Mouse (Mus musculus) mouse embryonic stem cell (cell line): ENCODE measurements around the gene Atp8a1.

Source experiments
- in situ Hi-C, 2 experiments: fragments of 300-500 bp; cut with MboI; formaldehyde crosslinking; loops; 1 replicate in 1 of 2; 3 replicates in 1 of 2; pipeline ENCODE4 v1.14.3; 2019 to 2020; ENCODE audit warnings: low sequenced_read_pairs in 2 of 2, low pct_unique_long_range_greater_than_20kb in 1 of 2, mixed read lengths in 1 of 2; ENCODE audit not compliant: unreplicated experiment in 1 of 2

The Atp8a1 gene

GRCm38 (mm10) chr5:67726810-67727209 lies 120.4 kb downstream of the Atp8a1 start:
- in situ Hi-C loops = loop anchor here (10.0 kb wide), 1 partner anchor 192 kb away; no protein-coding TSS in a partner anchor

DNA sequence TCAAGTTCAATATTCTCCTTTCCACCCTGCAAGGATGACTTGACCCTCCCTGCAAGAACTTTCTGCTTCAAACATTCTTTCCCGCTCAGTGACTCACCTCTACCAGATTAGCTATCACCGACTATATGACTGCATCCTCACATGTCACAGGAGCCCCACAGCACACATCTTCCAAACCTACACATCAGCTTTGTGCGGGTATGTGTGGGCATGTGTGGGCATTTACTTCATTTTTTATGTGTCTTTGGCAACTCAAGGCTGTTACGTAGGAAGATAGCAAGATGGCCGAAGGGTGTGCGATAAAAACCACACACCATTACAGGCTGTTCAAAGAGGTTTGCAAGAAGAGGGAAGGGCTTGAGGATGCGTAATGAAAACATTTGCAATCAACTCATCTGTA lies 145.6 kb downstream of the Atp8a1 start:
- in situ Hi-C loops = no loop called here

DNA sequence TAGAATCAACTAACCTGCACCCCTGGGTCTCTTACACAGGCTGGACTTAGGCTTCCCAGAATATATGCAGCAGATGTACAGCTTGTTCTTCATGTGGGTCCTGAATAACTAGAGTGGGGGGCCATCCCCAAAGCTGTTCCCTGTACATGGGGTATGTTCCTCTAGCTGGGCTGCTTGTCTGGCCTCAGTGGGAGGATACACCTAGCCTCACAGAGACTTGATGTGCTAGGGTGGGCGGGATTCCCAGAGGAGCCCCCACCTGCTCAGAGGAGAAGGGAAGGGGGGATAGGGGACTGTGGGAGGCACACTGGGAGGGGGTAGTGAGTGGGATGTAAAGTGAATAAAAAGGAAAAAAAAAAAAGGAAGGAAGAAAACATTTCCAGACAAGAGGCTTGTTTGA lies 147.8 kb downstream of the Atp8a1 start:
- in situ Hi-C loops = no loop called here

DNA sequence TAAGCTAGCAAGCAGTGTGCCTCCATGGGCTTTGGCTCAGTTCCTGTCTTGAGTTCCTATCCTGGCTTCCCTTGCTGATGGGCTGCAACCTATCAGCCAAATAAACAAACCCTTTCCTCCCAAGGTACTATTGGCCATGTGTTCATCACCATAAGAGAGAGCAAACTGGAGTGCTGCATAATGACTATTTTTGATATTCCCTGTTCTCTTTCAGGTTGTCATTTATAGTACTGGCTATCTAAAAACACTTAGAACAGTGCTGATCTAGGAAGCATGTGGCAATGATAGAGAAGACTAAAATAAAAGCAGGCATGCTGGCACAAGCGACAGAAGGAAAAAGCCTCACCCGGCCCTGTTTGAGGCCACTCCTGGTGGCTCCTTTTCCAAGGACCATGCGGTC lies 149.1 kb downstream of the Atp8a1 start:
- in situ Hi-C loops = no loop called here

- in situ Hi-C loops = no loop called here
Measured at GRCm38 (mm10) chr5:67696741-67697596, 150.3 kb downstream of the Atp8a1 start.

DNA sequence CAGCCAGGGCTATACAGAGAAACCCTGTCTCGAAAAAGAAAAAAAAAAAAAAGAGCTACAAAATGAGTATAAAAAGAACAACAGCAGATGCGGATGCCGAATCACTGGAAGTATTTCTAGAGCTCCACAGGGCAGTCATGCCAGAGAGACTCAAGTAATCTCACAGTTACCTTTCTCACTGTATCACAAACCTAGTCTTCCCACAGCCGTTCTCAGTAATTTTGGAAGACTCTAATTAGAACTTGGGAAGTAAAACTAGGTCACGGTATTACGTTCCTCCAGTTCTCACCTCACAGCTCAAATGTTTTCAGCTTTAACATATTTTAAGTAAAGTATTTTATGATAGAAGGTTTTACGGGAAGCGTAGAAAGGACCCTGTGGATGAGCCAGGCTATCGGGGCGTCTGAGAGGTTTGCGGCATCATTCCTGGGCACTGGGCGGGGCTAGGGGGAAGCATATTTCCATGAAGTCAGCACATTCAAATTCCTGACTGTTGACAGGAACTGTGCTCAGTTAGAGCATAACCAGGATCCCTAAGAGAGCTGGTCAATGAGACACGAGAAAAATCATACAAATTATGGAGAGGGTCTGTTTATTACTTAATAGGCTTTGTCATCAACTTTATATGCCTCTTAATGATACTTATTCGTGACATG lies 152.1 kb downstream of the Atp8a1 start:
- in situ Hi-C loops = no loop called here

- in situ Hi-C loops = no loop called here
Measured at GRCm38 (mm10) chr5:67690336-67690735, 156.9 kb downstream of the Atp8a1 start.

GRCm38 (mm10) chr5:67688001-67688400 lies 159.2 kb downstream of the Atp8a1 start:
- in situ Hi-C loops = no loop called here

- in situ Hi-C loops = no loop called here
Measured at GRCm38 (mm10) chr5:67685906-67686305, 161.3 kb downstream of the Atp8a1 start.

DNA sequence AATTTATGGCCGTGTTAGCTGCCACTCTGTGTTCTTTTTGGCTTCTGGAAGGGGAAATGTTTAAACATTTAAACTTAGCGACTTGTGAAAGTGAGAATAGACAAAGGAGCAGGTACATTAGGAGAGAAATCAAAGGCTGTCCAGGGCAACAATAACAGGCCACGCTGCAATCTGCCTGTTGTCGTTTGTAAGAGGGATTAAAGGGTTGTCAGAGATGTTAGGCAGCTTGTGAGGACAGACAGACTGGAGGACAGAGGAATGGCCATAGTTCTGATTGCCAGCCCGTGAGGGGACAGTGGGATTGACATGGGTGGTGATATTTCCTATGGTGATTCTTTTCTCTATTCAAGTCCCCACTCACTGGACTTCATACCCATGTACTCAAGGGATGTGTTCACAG lies 161.8 kb downstream of the Atp8a1 start:
- in situ Hi-C loops = no loop called here

DNA sequence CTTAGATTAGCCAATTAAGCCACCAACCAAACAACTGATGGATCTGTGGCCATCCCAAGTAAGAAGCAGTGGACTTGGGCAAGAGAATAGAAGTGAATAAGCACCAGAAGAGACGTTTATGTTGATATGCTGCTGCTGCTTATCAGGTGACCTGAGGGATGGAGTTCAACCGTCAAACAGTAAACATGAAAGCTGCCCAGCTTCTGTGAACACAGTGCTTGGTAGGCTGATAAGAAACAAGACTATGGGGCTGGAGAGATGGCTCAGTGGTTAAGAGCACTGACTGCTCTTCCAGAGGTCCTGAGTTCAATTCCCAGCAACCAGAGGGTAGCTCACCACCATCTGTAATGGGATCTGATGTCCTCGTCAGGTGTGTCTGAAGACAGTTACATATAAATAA lies 168.4 kb downstream of the Atp8a1 start:
- in situ Hi-C loops = no loop called here

DNA sequence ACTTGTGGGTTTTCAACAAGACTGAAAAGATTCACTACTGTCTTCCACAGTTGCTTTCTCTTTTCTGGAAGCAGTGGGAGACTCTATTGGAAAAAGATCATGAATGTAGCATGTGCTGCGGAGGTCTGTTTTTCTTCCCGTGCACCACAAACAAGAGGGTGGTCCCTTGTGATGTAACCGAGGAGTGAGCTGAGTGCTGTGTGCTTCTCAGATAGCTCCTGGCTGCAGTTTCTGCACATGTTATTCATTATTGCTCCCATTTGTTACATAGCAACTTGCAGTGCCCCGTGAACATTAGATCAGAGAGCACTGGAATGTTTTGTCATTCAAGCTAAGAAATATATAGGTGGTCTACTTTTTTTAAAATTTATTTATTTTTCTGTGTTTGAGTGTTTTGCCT lies 174.2 kb downstream of the Atp8a1 start:
- in situ Hi-C loops = no loop called here

GRCm38 (mm10) chr5:67670158-67670557 lies 177.1 kb downstream of the Atp8a1 start:
- in situ Hi-C loops = no loop called here

GRCm38 (mm10) chr5:67669436-67669896 lies 177.8 kb downstream of the Atp8a1 start:
- in situ Hi-C loops = no loop called here

DNA sequence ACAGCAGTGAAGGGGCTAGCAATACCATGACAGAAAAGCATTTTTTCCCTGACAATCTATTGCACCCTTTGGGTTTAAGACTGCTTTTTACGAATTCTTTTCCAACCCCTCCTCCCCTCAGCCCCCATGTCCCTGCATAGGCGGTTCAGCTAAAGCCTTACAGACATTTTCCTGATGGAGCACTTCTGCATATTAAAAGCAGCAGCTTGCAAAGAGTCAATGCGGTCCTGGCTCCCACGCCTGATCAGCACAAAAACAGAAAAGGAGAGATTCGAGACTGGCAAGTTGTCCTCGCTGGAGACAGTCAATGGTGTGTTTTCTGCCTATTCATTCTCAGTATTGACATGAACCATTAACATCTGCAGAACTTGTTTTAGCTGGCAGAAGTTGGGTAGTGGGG lies 184.5 kb downstream of the Atp8a1 start:
- in situ Hi-C loops = no loop called here

GRCm38 (mm10) chr5:67659864-67660263 lies 187.4 kb downstream of the Atp8a1 start:
- in situ Hi-C loops = no loop called here

DNA sequence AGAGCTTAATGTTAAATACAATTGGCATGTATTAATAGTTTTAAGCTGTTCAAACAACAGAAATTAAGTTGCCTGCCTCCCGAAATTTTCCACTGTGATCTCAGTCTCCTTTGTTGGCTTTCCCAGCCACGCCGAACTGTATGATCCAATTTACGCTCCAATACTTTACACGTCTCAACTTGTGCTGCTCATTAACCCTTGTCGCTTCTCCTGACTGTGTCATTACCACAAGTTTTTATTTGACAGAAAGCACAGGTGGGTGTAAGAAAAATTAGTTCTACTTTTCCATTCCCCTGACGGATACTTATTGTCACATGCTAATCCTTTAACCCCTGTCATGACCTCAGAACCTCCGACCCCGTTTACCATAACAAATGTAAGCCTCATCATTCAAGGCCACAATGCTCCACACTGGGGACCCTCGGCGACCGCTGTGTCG lies 190.4 kb downstream of the Atp8a1 start:
- in situ Hi-C loops = no loop called here

- in situ Hi-C loops = no loop called here
Measured at GRCm38 (mm10) chr5:67655696-67656519, 191.3 kb downstream of the Atp8a1 start.

DNA sequence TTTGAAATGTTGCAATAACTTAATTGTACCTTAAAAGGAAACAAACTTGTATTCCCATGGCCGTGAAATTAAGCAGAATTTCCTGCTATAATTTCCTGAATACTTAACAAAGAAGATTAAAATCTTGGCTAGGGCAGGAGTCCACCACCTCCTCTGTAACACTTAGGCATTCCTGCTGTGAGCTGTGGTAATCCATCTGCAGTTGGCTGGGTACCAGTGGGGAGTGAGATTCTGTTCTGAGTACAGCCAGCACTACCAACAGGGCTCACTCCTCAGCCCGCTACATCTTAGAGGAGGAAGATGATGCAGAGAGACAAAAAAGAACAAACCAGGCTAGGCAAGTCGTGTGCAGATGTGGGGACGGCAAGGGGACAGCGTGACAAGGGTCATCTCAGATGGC lies 192.7 kb downstream of the Atp8a1 start:
- in situ Hi-C loops = no loop called here
